Comparison of ENCODE assay signal across 29 mouse cellular contexts in the genomic region with DNA sequence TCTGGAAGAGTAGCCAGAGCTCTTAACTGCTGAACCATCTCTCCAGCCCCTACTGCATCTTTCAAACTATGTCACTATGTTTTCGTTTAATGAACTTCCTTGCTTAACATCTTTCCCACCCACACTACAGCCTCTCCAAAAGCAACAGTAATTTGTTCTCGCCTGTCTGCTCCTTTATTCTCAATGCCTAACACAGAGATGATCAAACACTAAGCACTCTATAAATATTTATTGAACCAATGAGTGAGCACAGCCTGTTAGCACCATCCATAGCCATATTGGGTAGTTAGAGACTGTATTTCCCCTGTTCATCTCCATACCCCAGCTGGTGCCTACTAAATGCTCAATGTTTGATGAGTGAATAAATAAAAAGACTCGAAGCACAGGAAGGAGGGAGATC.
DNase-seq lines count a peak whose midpoint lies in the region; ATAC-seq and TF ChIP-seq lines count a peak whose summit lies in the region.
"Had no signal": no experiment of that assay in that cellular context is flagged by ENCODE, and none has a peak within 500 bp of the region (broad histone marks: within the 10 kb centered on the region; RNA-seq: fewer than 3 reads in every experiment).

No protein-coding gene starts in this region.

- no peaks in the 10 kb centered on the region for H3K36me3 ChIP-seq in neural tube, embryonic 15.5 days
- H3K36me3 ChIP-seq: forebrain, embryonic 10.5 days; heart, embryonic 12.5 days; heart, embryonic 15.5 days; hindbrain, embryonic 10.5 days; hindbrain, embryonic 13.5 days; intestine, embryonic 15.5 days had no signal

- no peak overlapping the region for H3K4me2 ChIP-seq in neural tube, embryonic 15.5 days
- H3K4me2 ChIP-seq: heart, embryonic 12.5 days; heart, embryonic 15.5 days; hindbrain, embryonic 13.5 days; intestine, embryonic 15.5 days had no signal

- no peak for DNase-seq in frontal cortex, postnatal 14 days (ENCODE audit: low spot score in 2 of 2)
- peak in 1 of 2 experiments; percentile 65 for DNase-seq in layer of hippocampus, adult 2 months (ENCODE audit: low spot score in 2 of 2)
- no peak for DNase-seq in layer of hippocampus, adult 11-12 months (ENCODE audit: low spot score)
- DNase-seq in neural tube, embryonic 10.5 days (ENCODE audit: extremely low spot score, low spot score) = peak; percentile 4
- DNase-seq in telencephalon, adult 2 months (ENCODE audit: low read depth, low spot score) = peak; percentile 41
- DNase-seq in adrenal gland, postnatal 14 days = no peak
- DNase-seq: adrenal gland, adult 8-10 months; adrenal gland, postnatal 36 days; cerebellum, adult 11 months; cerebellum, adult 2 months; cerebellum, adult 9-11 months; cerebellum, postnatal 25 days; embryo, embryonic 11 days; gastrocnemius, adult 2 months; gastrocnemius, postnatal 14 days; heart, adult 2 months; heart, postnatal 10 days; heart, postnatal 36 days had no signal

- no peak for TF ChIP-seq CTCF in layer of hippocampus, adult 2 months (conservative IDR thresholded peaks at IDR 0.05)

- H3K27me3 ChIP-seq in neural tube, embryonic 15.5 days (replicated peaks) = no peaks in the 10 kb centered on the region
- H3K27me3 ChIP-seq: heart, embryonic 12.5 days; heart, embryonic 15.5 days; hindbrain, embryonic 13.5 days; intestine, embryonic 15.5 days had no signal

- H3K4me3 ChIP-seq in layer of hippocampus, adult 2 months = no peak overlapping the region
- H3K4me3 ChIP-seq in neural tube, embryonic 15.5 days (replicated peaks) = no peak overlapping the region
- H3K4me3 ChIP-seq: forebrain, embryonic 10.5 days; gastrocnemius, adult 2 months; heart, adult 2 months; heart, embryonic 12.5 days; heart, embryonic 15.5 days; hindbrain, embryonic 10.5 days; hindbrain, embryonic 13.5 days; intestine, embryonic 15.5 days had no signal

- 0 out of 2 replicates have a peak overlapping the region, but pooled peaks have one; percentile 28 for H3K27ac ChIP-seq in layer of hippocampus, adult 2 months
- no peak overlapping the region for H3K27ac ChIP-seq in neural tube, embryonic 15.5 days (replicated peaks)
- H3K27ac ChIP-seq: forebrain, embryonic 10.5 days; gastrocnemius, adult 2 months; heart, adult 2 months; heart, embryonic 15.5 days; hindbrain, embryonic 10.5 days; hindbrain, embryonic 13.5 days; intestine, embryonic 15.5 days had no signal

- 62% methylated on average over 3 of the region's 3 CpGs for WGBS in neural tube, embryonic 15.5 days

- ATAC-seq in frontal cortex, adult (ENCODE audit: low TSS enrichment) = peak; percentile 35; the same call in 1 of the 2 replicates
- ATAC-seq in neural tube, embryonic 15.5 days (ENCODE audit: low FRiP score) = no peak
- ATAC-seq: activated CD4-positive, CD25-positive, alpha-beta regulatory T cell, adult 4 months; forebrain, embryonic 14.5 days; hindbrain, embryonic 16.5 days; intestine, embryonic 15.5 days had no signal

- H3K4me1 ChIP-seq in neural tube, embryonic 15.5 days = peaks cover 8% of the 10 kb centered on the region
- H3K4me1 ChIP-seq: heart, embryonic 12.5 days; heart, embryonic 15.5 days; intestine, embryonic 15.5 days had no signal

- no peak overlapping the region for H3K9ac ChIP-seq in neural tube, embryonic 15.5 days (replicated peaks)
- H3K9ac ChIP-seq: heart, embryonic 12.5 days; heart, embryonic 15.5 days; hindbrain, embryonic 13.5 days; intestine, embryonic 15.5 days had no signal

- H3K9me3 ChIP-seq in neural tube, embryonic 15.5 days (replicated peaks) = no peaks in the 10 kb centered on the region
- H3K9me3 ChIP-seq: forebrain, embryonic 10.5 days; heart, embryonic 12.5 days; heart, embryonic 15.5 days; hindbrain, embryonic 10.5 days; hindbrain, embryonic 13.5 days; intestine, embryonic 15.5 days had no signal

Comparison
In these comparisons a context has a peak if more than half of its experiments do, and no peak if none do; other contexts are left out.
1. DNase-seq: peak in neural tube, embryonic 10.5 days (single experiment) and telencephalon, adult 2 months (single experiment); none in frontal cortex, postnatal 14 days (0 of 2), layer of hippocampus, adult 11-12 months (single experiment) and adrenal gland, postnatal 14 days (single experiment).